Mouse (Mus musculus) forebrain, embryonic 13.5 days (tissue): Measurements from ENCODE around the gene Rsg1. TPM values are rescaled to one million over a fixed set of nuclear protein-coding genes. Genes with fewer than 3 reads are reported as not detected.

ENCODE experiments used
- ATAC-seq: fragments of 200-750 bp; cut with Nextera tagmentation; 2 replicates; pipeline ENCODE4 v1.8.0; 2017
- H3K27ac ChIP-seq: fragments of 300-500 bp; sonication (generic); 2 replicates; pipeline ENCODE4 v1.5.1; 2015; ENCODE audit warnings: inconsistent platforms, mild to moderate bottlenecking, moderate library complexity
- H3K27me3 ChIP-seq: fragments of 300-500 bp; sonication (generic); 2 replicates; pipeline ENCODE4 v1.6.1; 2015; ENCODE audit warnings: mild to moderate bottlenecking, inconsistent platforms
- H3K36me3 ChIP-seq: fragments of 300-500 bp; sonication (generic); 2 replicates; pipeline ENCODE4 v1.6.1; 2015; ENCODE audit warnings: mild to moderate bottlenecking, inconsistent platforms; ENCODE audit not compliant: poor library complexity, severe bottlenecking
- H3K4me1 ChIP-seq: fragments of 300-500 bp; sonication (generic); 2 replicates; pipeline ENCODE4 v1.6.1; 2015; ENCODE audit warnings: inconsistent platforms
- H3K4me2 ChIP-seq: fragments of 300-500 bp; sonication (generic); 2 replicates; pipeline ENCODE4 v1.6.1; 2015; ENCODE audit warnings: inconsistent platforms, mild to moderate bottlenecking, moderate library complexity
- H3K4me3 ChIP-seq: fragments of 300-500 bp; sonication (generic); 2 replicates; pipeline ENCODE4 v1.5.1; 2015; ENCODE audit warnings: mild to moderate bottlenecking, inconsistent platforms
- H3K9ac ChIP-seq: fragments of 300-500 bp; sonication (generic); 2 replicates; pipeline ENCODE4 v1.6.1; 2015; ENCODE audit warnings: mild to moderate bottlenecking, inconsistent platforms
- H3K9me3 ChIP-seq: fragments of 300-500 bp; sonication (generic); replicated peaks from 2 replicates; pipeline ENCODE4 v1.6.1; 2016; ENCODE audit warnings: inconsistent platforms
- WGBS: fragments of 180-500 bp; shearing (Covaris S2); methylation state at CpG from one replicate; pipeline ENCODE4 v1.1.7; 2015; 5-methylcytosine and 5-hydroxymethylcytosine counted together
- polyA plus RNA-seq: library from polyadenylated mRNA; unstranded; fragments of >200 nt; fragmentation: Nextera tagmentation; extraction: Ambion mirVana; gene quantifications from 2 replicates; pipeline ENCODE4 v1.2.1, GENCODE M21; 2015

The Rsg1 gene
- 6.1 and 7.1 TPM in 2 replicates for polyA plus RNA-seq

DNA sequence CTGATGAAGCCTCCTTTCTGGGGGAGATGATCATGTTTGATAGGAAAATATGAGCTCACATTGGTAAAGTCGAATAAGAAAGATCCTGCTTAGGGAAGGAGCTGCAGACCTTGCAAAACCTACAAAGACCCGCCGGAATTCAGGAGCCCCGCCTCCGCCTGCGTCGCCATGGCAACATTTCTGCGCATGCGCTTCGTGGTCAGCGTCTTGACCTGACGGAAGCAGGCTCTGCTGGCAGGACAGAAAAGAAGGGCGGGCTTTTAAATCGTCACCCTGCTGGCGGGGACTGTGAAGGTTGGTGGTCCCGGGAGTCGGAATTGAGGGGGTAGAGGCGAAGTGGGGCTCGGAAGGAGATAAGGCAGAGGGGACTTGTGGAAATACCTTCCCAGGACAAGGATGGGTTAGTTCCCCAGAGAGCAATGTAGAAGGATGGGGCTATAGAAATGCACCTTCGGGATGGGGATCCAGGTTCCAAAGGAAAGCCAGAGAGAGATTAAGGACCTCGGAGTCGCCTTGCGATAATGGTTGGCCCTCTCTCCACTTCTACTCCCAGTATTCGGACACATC lies at the start of gene Rsg1:
Rsg1 (plus strand) TSS at position 187 of the 567 bp plus-strand sequence.
- peaks cover 16% of the 10 kb centered on the region for H3K4me1 ChIP-seq
- H3K9ac ChIP-seq, result peak within 1 kb of the TSS; percentile 71
- no peaks in the 10 kb centered on the region for H3K36me3 ChIP-seq
- H3K4me3 ChIP-seq, result peak within 1 kb of the TSS; percentile 58
- no peaks in the 10 kb centered on the region for H3K27me3 ChIP-seq
- peak; percentile 88 for ATAC-seq
- H3K4me2 ChIP-seq, result peak within 1 kb of the TSS; percentile 75
- H3K9me3 ChIP-seq, result no peaks in the 10 kb centered on the region
- peak within 1 kb of the TSS; percentile 55 for H3K27ac ChIP-seq
- WGBS, result under 1% methylated on average over 24 of the region's 24 CpGs

- no peak overlapping the region for H3K4me3 ChIP-seq
- peaks cover 44% of the 10 kb centered on the region for H3K36me3 ChIP-seq
- H3K4me2 ChIP-seq, result no peak overlapping the region
- H3K9ac ChIP-seq, result no peak overlapping the region
- no peaks in the 10 kb centered on the region for H3K4me1 ChIP-seq
- no peak for ATAC-seq
- no peaks in the 10 kb centered on the region for H3K27me3 ChIP-seq
- H3K9me3 ChIP-seq, result peaks cover 11% of the 10 kb centered on the region
- no peak overlapping the region for H3K27ac ChIP-seq
- 90% methylated on average over 8 of the region's 8 CpGs for WGBS
Observed at GRCm38 (mm10) chr4:141165744-141166292, 47.9 kb upstream of the Rsg1 start.

DNA sequence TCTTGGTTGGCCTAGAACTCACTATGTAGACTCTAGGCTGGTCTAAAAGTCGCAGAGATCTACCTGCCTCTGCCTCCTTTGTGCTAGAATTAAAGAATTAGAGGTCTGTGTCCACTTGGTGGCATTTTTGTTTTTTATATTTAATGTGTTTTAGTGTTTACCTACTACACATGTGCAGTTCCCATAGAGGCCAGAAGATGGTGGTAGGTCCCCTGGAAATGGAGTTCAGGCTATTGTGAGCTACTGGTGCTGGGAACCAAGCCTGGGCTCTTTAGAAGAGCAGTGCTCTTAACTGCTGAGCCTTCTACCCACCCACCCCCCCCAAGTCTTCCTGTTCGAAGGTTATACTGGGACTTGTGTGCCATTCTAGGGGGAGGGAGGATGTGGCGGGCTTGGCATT lies 46.6 kb upstream of the Rsg1 start:
- 94% methylated on average over 3 of the region's 3 CpGs for WGBS
- no peak overlapping the region for H3K27ac ChIP-seq
- no peaks in the 10 kb centered on the region for H3K4me1 ChIP-seq
- H3K4me2 ChIP-seq, result no peak overlapping the region
- H3K27me3 ChIP-seq, result no peaks in the 10 kb centered on the region
- H3K9ac ChIP-seq, result no peak overlapping the region
- H3K36me3 ChIP-seq, result peaks cover 57% of the 10 kb centered on the region
- ATAC-seq, result no peak
- H3K9me3 ChIP-seq, result peaks cover 11% of the 10 kb centered on the region
- H3K4me3 ChIP-seq, result no peak overlapping the region

- no peak for ATAC-seq
- no peak overlapping the region for H3K27ac ChIP-seq
Observed at GRCm38 (mm10) chr4:141172121-141172520, 41.6 kb upstream of the Rsg1 start.

DNA sequence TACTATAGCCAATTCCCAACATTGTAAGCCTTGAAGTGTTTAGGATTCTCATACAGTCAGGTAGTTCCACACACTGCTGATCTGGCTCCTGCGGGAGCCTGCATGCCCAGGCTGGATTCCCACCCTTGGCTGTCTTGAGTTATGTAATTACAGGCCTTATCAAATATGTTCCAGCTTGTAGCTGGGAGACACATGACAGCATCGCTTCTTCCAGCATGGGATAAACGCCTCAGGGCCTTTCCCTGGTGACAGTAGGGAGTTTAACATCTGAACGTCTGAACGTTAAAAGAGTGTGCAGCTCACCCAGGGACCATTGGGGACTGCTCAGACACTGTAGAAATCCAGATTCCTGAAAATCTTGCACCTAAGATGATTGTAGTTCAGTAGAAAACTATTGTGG lies 38.0 kb upstream of the Rsg1 start:
- Histone ChIP-seq H3K27me3 (no peaks in the 10 kb centered on the region), H3K9ac (no peak overlapping the region), H3K4me2 (no peak overlapping the region), H3K36me3 (peaks cover 66% of the 10 kb centered on the region), H3K27ac (no peak overlapping the region), H3K4me1 (no peaks in the 10 kb centered on the region), H3K9me3 (no peaks in the 10 kb centered on the region), H3K4me3 (no peak overlapping the region)
- no peak for ATAC-seq
- 84% methylated on average over 5 of the region's 5 CpGs for WGBS

More at GRCm38 (mm10) chr4:141172121-141172520, 41.6 kb upstream of the Rsg1 start:
- H3K36me3 ChIP-seq, result peaks cover 77% of the 10 kb centered on the region
- no peak overlapping the region for H3K4me2 ChIP-seq
- no peak overlapping the region for H3K4me3 ChIP-seq
- WGBS, result 90% methylated on average over 8 of the region's 8 CpGs
- no peaks in the 10 kb centered on the region for H3K27me3 ChIP-seq
- no peak overlapping the region for H3K9ac ChIP-seq
- H3K4me1 ChIP-seq, result no peaks in the 10 kb centered on the region
- H3K9me3 ChIP-seq, result no peaks in the 10 kb centered on the region

GRCm38 (mm10) chr4:141176328-141176838 lies 37.4 kb upstream of the Rsg1 start:
- Histone ChIP-seq H3K4me1 (no peaks in the 10 kb centered on the region), H3K4me2 (no peak overlapping the region), H3K27ac (no peak overlapping the region), H3K9me3 (no peaks in the 10 kb centered on the region), H3K9ac (no peak overlapping the region), H3K4me3 (no peak overlapping the region), H3K36me3 (peaks cover 66% of the 10 kb centered on the region), H3K27me3 (no peaks in the 10 kb centered on the region)
- WGBS, result 89% methylated on average over 10 of the region's 10 CpGs
- ATAC-seq, result no peak

- H3K9ac ChIP-seq, result no peak overlapping the region
- H3K4me2 ChIP-seq, result no peak overlapping the region
- no peaks in the 10 kb centered on the region for H3K4me1 ChIP-seq
- no peaks in the 10 kb centered on the region for H3K9me3 ChIP-seq
- no peak overlapping the region for H3K4me3 ChIP-seq
- peaks cover 67% of the 10 kb centered on the region for H3K36me3 ChIP-seq
- H3K27me3 ChIP-seq, result no peaks in the 10 kb centered on the region
- ATAC-seq, result no peak
- 82% methylated on average over 4 of the region's 4 CpGs for WGBS
- H3K27ac ChIP-seq, result no peak overlapping the region
Observed at GRCm38 (mm10) chr4:141178500-141178899, 35.3 kb upstream of the Rsg1 start.

DNA sequence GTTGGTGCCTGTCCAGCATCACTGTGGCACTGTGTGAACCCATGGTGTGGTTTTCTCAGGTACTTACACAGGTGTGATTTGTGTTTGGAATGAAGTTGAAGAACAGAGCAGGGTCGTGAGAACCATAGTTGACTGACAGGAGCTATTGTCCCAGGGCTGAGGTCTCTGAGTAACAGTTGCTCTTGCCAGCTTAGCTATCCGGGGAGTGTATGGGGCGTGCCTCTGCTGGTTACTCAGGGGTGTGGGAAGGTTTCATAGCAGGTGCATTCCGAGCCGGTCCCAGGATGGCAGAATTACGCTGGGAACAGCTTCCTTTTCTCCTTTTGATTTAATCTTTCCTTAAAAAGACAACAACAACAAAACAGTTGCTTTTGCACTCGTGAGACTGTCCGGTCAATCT lies 32.9 kb upstream of the Rsg1 start:
- Histone ChIP-seq H3K9ac (no peak overlapping the region), H3K4me2 (no peak overlapping the region), H3K36me3 (peaks cover 65% of the 10 kb centered on the region), H3K27me3 (no peaks in the 10 kb centered on the region), H3K4me3 (no peak overlapping the region), H3K9me3 (no peaks in the 10 kb centered on the region), H3K27ac (no peak overlapping the region), H3K4me1 (no peaks in the 10 kb centered on the region)
- ATAC-seq, result no peak
- 82% methylated on average over 8 of the region's 8 CpGs for WGBS

DNA sequence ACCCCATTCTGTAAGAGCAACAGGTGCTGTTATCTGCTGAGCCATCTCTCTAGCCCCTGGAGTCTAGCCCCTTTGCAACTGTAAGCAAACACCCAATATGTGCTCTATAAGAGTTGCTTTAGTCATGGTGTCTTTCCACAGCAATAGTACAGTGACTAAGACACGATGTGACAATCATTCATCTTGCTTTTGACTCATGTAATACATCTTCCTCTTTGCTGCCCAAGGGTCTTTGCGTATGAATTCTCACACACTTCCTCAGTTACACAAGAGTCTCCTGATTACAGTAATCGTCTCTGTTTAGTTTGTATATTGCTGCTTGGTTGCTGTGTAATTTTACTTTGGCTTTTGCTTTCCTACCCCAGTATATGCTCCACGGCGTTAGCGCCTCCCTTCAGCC lies 31.8 kb upstream of the Rsg1 start:
- no peaks in the 10 kb centered on the region for H3K9me3 ChIP-seq
- H3K4me1 ChIP-seq, result 0 out of 2 replicates have a peak, but pooled peaks cover 4% of the 10 kb centered on the region
- no peak overlapping the region for H3K27ac ChIP-seq
- H3K4me2 ChIP-seq, result no peak overlapping the region
- H3K9ac ChIP-seq, result no peak overlapping the region
- 97% methylated on average over 6 of the region's 6 CpGs for WGBS
- H3K27me3 ChIP-seq, result no peaks in the 10 kb centered on the region
- ATAC-seq, result no peak
- no peak overlapping the region for H3K4me3 ChIP-seq
- H3K36me3 ChIP-seq, result peaks cover 54% of the 10 kb centered on the region

- Histone ChIP-seq H3K27ac (no peak overlapping the region), H3K9me3 (no peaks in the 10 kb centered on the region), H3K4me1 (0 out of 2 replicates have a peak, but pooled peaks cover 4% of the 10 kb centered on the region), H3K9ac (no peak overlapping the region), H3K4me2 (no peak overlapping the region), H3K27me3 (no peaks in the 10 kb centered on the region), H3K36me3 (peaks cover 40% of the 10 kb centered on the region), H3K4me3 (no peak overlapping the region)
- ATAC-seq, result no peak
- WGBS, result 97% methylated on average over 2 of the region's 2 CpGs
Observed at GRCm38 (mm10) chr4:141183932-141184331, 29.8 kb upstream of the Rsg1 start.

DNA sequence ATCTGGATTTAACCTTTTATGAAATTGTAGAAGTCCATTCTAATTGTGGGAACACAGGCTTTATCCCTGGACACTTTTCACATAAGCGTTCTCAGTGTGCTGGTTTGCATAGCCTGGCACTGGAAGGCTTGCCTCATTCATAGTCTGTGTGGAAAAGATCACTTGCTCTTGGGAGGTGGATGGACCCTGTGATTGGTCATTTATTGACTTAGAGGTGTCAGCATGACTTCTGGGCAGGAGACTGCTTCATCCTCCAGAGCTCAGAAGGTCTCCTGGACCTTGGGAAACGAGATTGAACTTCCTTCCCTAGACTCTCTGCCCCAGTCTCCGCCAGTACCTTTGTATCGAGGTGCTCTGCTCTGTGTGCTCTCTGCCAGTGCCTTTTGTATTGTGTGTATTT lies 29.3 kb upstream of the Rsg1 start:
- no peaks in the 10 kb centered on the region for H3K27me3 ChIP-seq
- no peak overlapping the region for H3K9ac ChIP-seq
- WGBS, result 89% methylated on average over 4 of the region's 4 CpGs
- H3K36me3 ChIP-seq, result peaks cover 40% of the 10 kb centered on the region
- H3K4me1 ChIP-seq, result 0 out of 2 replicates have a peak, but pooled peaks cover 4% of the 10 kb centered on the region
- ATAC-seq, result no peak
- H3K27ac ChIP-seq, result no peak overlapping the region
- H3K9me3 ChIP-seq, result no peaks in the 10 kb centered on the region
- no peak overlapping the region for H3K4me3 ChIP-seq
- H3K4me2 ChIP-seq, result no peak overlapping the region

- H3K27ac ChIP-seq, result no peak overlapping the region
- H3K27me3 ChIP-seq, result no peaks in the 10 kb centered on the region
- H3K4me2 ChIP-seq, result no peak overlapping the region
- 79% methylated on average over 9 of the region's 9 CpGs for WGBS
- ATAC-seq, result no peak
- 0 out of 2 replicates have a peak, but pooled peaks cover 4% of the 10 kb centered on the region for H3K4me1 ChIP-seq
- H3K9me3 ChIP-seq, result no peaks in the 10 kb centered on the region
- no peak overlapping the region for H3K4me3 ChIP-seq
- H3K9ac ChIP-seq, result no peak overlapping the region
- peaks cover 31% of the 10 kb centered on the region for H3K36me3 ChIP-seq
Observed at GRCm38 (mm10) chr4:141186923-141187836, 26.6 kb upstream of the Rsg1 start.
